Mouse (Mus musculus) G1E (cell line): ENCODE measurements around the gene Smoc2.

Experiments
- CTCF ChIP-seq: IDR thresholded peaks from 2 replicates; pipeline ENCODE4 v1.5.1; 2012; ENCODE audit warnings: low read depth, low read length, inconsistent platforms, mixed read lengths
- GATA1 ChIP-seq: IDR thresholded peaks from 2 replicates; pipeline ENCODE4 v1.6.1; 2012; ENCODE audit warnings: borderline replicate concordance, low read length, inconsistent platforms, mixed read lengths
- POLR2AphosphoS5 ChIP-seq: IDR thresholded peaks from 2 replicates; pipeline ENCODE4 v1.6.1; 2012; ENCODE audit warnings: low read depth, low read length, inconsistent platforms; ENCODE audit not compliant: insufficient replicate concordance
- TAL1 ChIP-seq: conservative IDR thresholded peaks from 2 replicates; pipeline ENCODE4 v1.6.1; 2012; ENCODE audit warnings: low read depth, low read length, inconsistent platforms, mixed read lengths

- TF ChIP-seq POLR2AphosphoS5 (no peak), GATA1 (no peak), CTCF (no peak), TAL1 (no peak)
Measured at GRCm38 (mm10) chr17:14353219-14354079, 74.1 kb downstream of the Smoc2 start.
